Mouse (Mus musculus): ENCODE data around the gene Zfp366. TPM values are rescaled to one million over a fixed set of nuclear protein-coding genes. Genes with fewer than 3 reads are reported as not detected.

The Zfp366 gene
- 1.4 and 1.5 TPM in 2 replicates for polyA plus RNA-seq (2012; rRNA removed)

DNA sequence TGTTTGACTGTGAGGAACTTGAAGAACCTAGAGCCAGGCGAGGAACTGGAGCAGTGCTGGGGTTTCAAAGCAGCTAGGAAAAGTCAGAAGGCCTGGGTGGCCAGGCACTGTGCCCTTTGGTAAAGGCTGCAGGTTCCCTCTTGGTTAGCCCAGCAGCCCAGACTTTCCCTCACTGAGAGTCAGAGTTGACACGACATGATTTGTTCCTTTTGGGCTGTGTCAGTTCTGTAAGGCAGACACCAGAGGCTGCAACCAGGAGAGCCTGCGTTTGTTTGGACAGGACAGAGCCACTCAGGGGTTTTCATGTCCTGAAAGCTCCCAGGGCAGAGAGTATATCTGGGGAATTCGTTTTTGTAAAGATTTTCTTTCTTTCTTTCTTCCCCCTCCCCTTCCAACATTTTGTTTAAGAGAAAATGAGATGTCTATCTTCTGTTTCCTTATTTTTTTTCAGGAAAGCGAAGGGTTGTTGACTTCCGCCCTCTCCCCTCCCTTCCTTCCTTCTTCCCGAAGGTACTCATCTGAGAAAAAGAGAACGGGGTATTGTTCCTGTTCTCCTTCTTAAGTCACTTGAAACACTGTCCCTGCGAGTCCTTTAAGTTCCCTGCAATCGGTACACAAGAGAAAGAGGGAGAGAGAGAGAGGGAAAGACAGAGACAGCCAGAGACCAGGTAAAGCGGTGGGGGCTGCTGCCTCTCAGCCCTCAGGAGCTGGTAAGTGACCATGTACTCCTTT lies at the start of gene Zfp366:
TSS of gene Zfp366 (plus strand) at position 669 of the 732 bp plus-strand sequence.

Other genes starting within 250 kb of the Zfp366 start
- gene 1700024P04Rik, start 200.3 kb upstream of the Zfp366 start, polyA plus RNA-seq (2012; rRNA removed) = not detected in 2 replicates
- 10.3 and 10.8 TPM in 2 replicates for gene Ptcd2, start 159.9 kb downstream of the Zfp366 start, polyA plus RNA-seq (2012; rRNA removed)
- 20.6 and 22.0 TPM in 2 replicates for gene Mrps27, start 160.0 kb downstream of the Zfp366 start, polyA plus RNA-seq (2012; rRNA removed)